Mouse (Mus musculus): ENCODE results near the gene Gm3250.
"Not testable (repeated sequence)": the region's sequence is repeated elsewhere in the genome, so short reads cannot be mapped to it uniquely, and the experiment has no call there.

The Gm3250 gene

GRCm38 (mm10) chr10:77750686-77751085, 31.7 kb downstream of the Gm3250 start:
- DNase-seq = not testable (repeated sequence)

GRCm38 (mm10) chr10:77741924-77742688, 40.2 kb downstream of the Gm3250 start, which contains the start of gene Gm18596:
Gene Gm18596, minus strand, starts transcription at chr10:77742638.
- DNase-seq = not testable (repeated sequence)

- no peak for DNase-seq
Observed at GRCm38 (mm10) chr10:77738929-77739328, 43.4 kb downstream of the Gm3250 start.

- DNase-seq = no peak
Observed at GRCm38 (mm10) chr10:77735928-77736327, 46.4 kb downstream of the Gm3250 start.

Data from kidney, postnatal 36 days (tissue).